Comparison of ENCODE assay signal across 9 mouse cellular contexts in the genomic region with DNA sequence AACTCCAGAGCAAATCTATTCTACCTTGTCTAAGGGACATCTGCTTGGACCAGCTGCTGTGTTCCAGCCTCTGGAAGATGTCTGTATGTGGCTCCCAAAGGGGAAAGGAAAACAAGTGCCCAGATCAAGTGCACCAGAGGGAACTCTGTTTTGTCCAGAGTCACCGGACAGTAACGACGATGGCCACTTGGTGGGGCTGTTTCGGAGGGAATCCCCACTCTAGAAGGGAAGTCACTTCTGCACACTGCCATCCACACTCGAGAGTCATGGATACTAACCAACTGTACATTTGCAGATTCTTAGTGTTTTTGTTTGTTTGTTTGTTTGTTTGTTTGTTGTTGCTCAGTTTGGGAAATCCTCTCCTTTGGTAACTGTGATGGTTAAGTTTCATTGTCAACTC. TPM values are rescaled to one million over a fixed set of nuclear protein-coding genes. Genes with fewer than 3 reads are reported as not detected.
DNase-seq lines count a peak whose midpoint lies in the region; ATAC-seq and TF ChIP-seq lines count a peak whose summit lies in the region.
"Had no signal": no experiment of that assay in that cellular context is flagged by ENCODE, and none has a peak within 500 bp of the region (broad histone marks: within the 10 kb centered on the region; RNA-seq: fewer than 3 reads in every experiment).

No protein-coding gene starts in this region.

- intact Hi-C loops in heart, postnatal 14 days (cut with DNase I), result loop anchor here (5.0 kb wide), 1 partner anchor 165 kb away; no protein-coding TSS in a partner anchor

- TF ChIP-seq POLR2A in thymus, adult 2 months (IDR thresholded peaks at IDR 0.05; ENCODE audit: control insufficient read depth, extremely low read depth, insufficient read depth, low read length, poor library complexity), result no peak

- H3K9me3 ChIP-seq in heart, embryonic 12.5 days (replicated peaks), result no peaks in the 10 kb centered on the region

- H3K4me2 ChIP-seq in heart, embryonic 12.5 days, result no peak overlapping the region

- H3K27me3 ChIP-seq in heart, embryonic 12.5 days (replicated peaks), result no peaks in the 10 kb centered on the region
- no peaks in the 10 kb centered on the region for H3K27me3 ChIP-seq in thymus, adult 2 months (ENCODE audit: control insufficient read depth, insufficient read depth, low read length)

- H3K9ac ChIP-seq in heart, embryonic 12.5 days, result no peak overlapping the region

- H3K27ac ChIP-seq in heart, embryonic 12.5 days (ENCODE audit: poor library complexity, severe bottlenecking), result no peak overlapping the region
- H3K27ac ChIP-seq in thymus, adult 2 months (ENCODE audit: control insufficient read depth, insufficient read depth, low read length), result no peak overlapping the region

- no peak for TF ChIP-seq CTCF in thymus, adult 2 months (IDR thresholded peaks at IDR 0.05; ENCODE audit: borderline replicate concordance, control insufficient read depth, extremely low read depth, insufficient read depth, low read length, poor library complexity)

- H3K4me1 ChIP-seq in heart, embryonic 12.5 days (replicated peaks), result no peaks in the 10 kb centered on the region
- no peaks in the 10 kb centered on the region for H3K4me1 ChIP-seq in thymus, adult 2 months (replicated peaks; ENCODE audit: control insufficient read depth, insufficient read depth, low read length)

- H3K4me3 ChIP-seq in heart, embryonic 12.5 days, result no peak overlapping the region
- H3K4me3 ChIP-seq in thymus, adult 2 months (ENCODE audit: control insufficient read depth, insufficient read depth, low read length), result no peak overlapping the region

- WGBS in heart, embryonic 12.5 days, result 36% methylated on average over 5 of the region's 5 CpGs
- WGBS in thymus, adult 2 months, result 50% methylated on average over 5 of the region's 5 CpGs

- no peaks in the 10 kb centered on the region for H3K36me3 ChIP-seq in heart, embryonic 12.5 days
- H3K36me3 ChIP-seq in thymus, adult 2 months (ENCODE audit: control insufficient read depth, insufficient read depth, low read length), result no peaks in the 10 kb centered on the region

- ATAC-seq in heart, embryonic 12.5 days (ENCODE audit: insufficient number of reproducible peaks, low FRiP score), result no peak

- peak; percentile 27 to 44 for DNase-seq in heart, postnatal 14 days
- DNase-seq in ovary, postnatal 36 days (ENCODE audit: low spot score), result peak; percentile 26
- DNase-seq in ovary, adult 18-20 months (ENCODE audit: low spot score), result no peak
- peak; percentile 37 for DNase-seq in brain, adult 2 months (ENCODE audit: low read depth, low spot score)
- DNase-seq in layer of hippocampus, postnatal 36 days, result peak; percentile 6 to 11
- no peak for DNase-seq in thymus, adult 2 months
- DNase-seq in natural killer cell, adult 2 months (ENCODE audit: low spot score in 2 of 2), result no peak

RNA-seq across cellular contexts. Expression of a gene that starts 4.5 kb away (rescaled TPM):
- not detected for total RNA-seq in heart, postnatal 14 days (2021)
- 0.57 TPM in 1 of 2 replicates, not detected in the other for polyA plus RNA-seq in heart, embryonic 12.5 days (2016; fragmentation: Nextera tagmentation; extraction: Ambion mirVana)
- not detected for total RNA-seq in layer of hippocampus, postnatal 36 days (2021)
- 0.40 and 0.71 TPM in 2 replicates for polyA plus RNA-seq in thymus, adult 2 months (2012; rRNA removed)
- total RNA-seq: heart, adult 18-20 months had no signal

RNA-seq across cellular contexts. Expression of a gene that starts 23.8 kb away (rescaled TPM):
- total RNA-seq in heart, postnatal 14 days (2021), result 1 to 10 TPM; 1.6 to 2.2 TPM
- 0.65 and 0.68 TPM in 2 replicates for polyA plus RNA-seq in heart, embryonic 12.5 days (2016; fragmentation: Nextera tagmentation; extraction: Ambion mirVana)
- 1 to 10 TPM; 4.1 to 4.2 TPM for total RNA-seq in layer of hippocampus, postnatal 36 days (2021)
- 5.1 and 5.3 TPM in 2 replicates for polyA plus RNA-seq in thymus, adult 2 months (2012; rRNA removed)

Comparison
In these comparisons a context has a peak if more than half of its experiments do, and no peak if none do; other contexts are left out.
1. DNase-seq: peak in heart, postnatal 14 days (2 of 2), ovary, postnatal 36 days (single experiment), brain, adult 2 months (single experiment) and layer of hippocampus, postnatal 36 days (2 of 2); none in ovary, adult 18-20 months (single experiment), thymus, adult 2 months (single experiment) and natural killer cell, adult 2 months (0 of 2).